ENCODE assay signal across 9 mouse cellular contexts in genomic region chr14:60739616-60740015, GRCm38 (mm10). TPM values are rescaled to one million over a fixed set of nuclear protein-coding genes. Genes with fewer than 3 reads are reported as not detected.
DNase-seq lines count a peak whose midpoint lies in the region; ATAC-seq and TF ChIP-seq lines count a peak whose summit lies in the region.
"Had no signal": no experiment of that assay in that cellular context is flagged by ENCODE, and none has a peak within 500 bp of the region (broad histone marks: within the 10 kb centered on the region; RNA-seq: fewer than 3 reads in every experiment).

No protein-coding gene starts in this region.

- WGBS in kidney, embryonic 14.5 days: 77% methylated on average over 12 of the region's 12 CpGs
- 40% methylated on average over 12 of the region's 12 CpGs for WGBS in bone marrow, adult 2 months
- 72% methylated on average over 12 of the region's 12 CpGs for WGBS in embryonic facial prominence, embryonic 13.5 days
- WGBS in limb, embryonic 13.5 days: 53% methylated on average over 12 of the region's 12 CpGs

- no peaks in the 10 kb centered on the region for H3K27me3 ChIP-seq in kidney, embryonic 14.5 days (ENCODE audit: control insufficient read depth, insufficient read depth, low read length)
- no peaks in the 10 kb centered on the region for H3K27me3 ChIP-seq in embryonic facial prominence, embryonic 13.5 days
- no peaks in the 10 kb centered on the region for H3K27me3 ChIP-seq in limb, embryonic 13.5 days

- H3K4me3 ChIP-seq in kidney, embryonic 14.5 days (ENCODE audit: low read length): no peak overlapping the region
- H3K4me3 ChIP-seq in bone marrow, adult 2 months (replicated peaks; ENCODE audit: control insufficient read depth, low read depth, low read length): no peak overlapping the region
- no peak overlapping the region for H3K4me3 ChIP-seq in embryonic facial prominence, embryonic 13.5 days
- H3K4me3 ChIP-seq in limb, embryonic 13.5 days: no peak overlapping the region
- H3K4me3 ChIP-seq: erythroblast, embryonic 14.5 days had no signal

- 0 out of 2 replicates have a peak overlapping the region, but pooled peaks have one; percentile 38 for H3K27ac ChIP-seq in kidney, embryonic 14.5 days (ENCODE audit: low read depth, low read length)
- peak overlapping the region; percentile 49 for H3K27ac ChIP-seq in bone marrow, adult 2 months (ENCODE audit: control insufficient read depth, insufficient read depth, low read depth, low read length, poor library complexity)
- peak overlapping the region; percentile 63; the same call in 1 of the 2 replicates for H3K27ac ChIP-seq in embryonic facial prominence, embryonic 13.5 days
- peak overlapping the region; percentile 70; the same call in 1 of the 2 replicates for H3K27ac ChIP-seq in limb, embryonic 13.5 days

- no peak for ATAC-seq in kidney, embryonic 14.5 days (ENCODE audit: low FRiP score, low TSS enrichment)
- no peak for ATAC-seq in embryonic facial prominence, embryonic 13.5 days (ENCODE audit: insufficient number of reproducible peaks, insufficient read depth, low FRiP score, low TSS enrichment, low read depth)
- no peak for ATAC-seq in limb, embryonic 13.5 days (ENCODE audit: low FRiP score, low read depth)

- H3K4me2 ChIP-seq in kidney, embryonic 14.5 days (replicated peaks; ENCODE audit: low read depth, low read length): no peak overlapping the region
- no peak overlapping the region for H3K4me2 ChIP-seq in embryonic facial prominence, embryonic 13.5 days
- no peak overlapping the region for H3K4me2 ChIP-seq in limb, embryonic 13.5 days (replicated peaks)

- peaks cover 36% of the 10 kb centered on the region for H3K4me1 ChIP-seq in kidney, embryonic 14.5 days (ENCODE audit: control insufficient read depth, insufficient read depth, low read length)
- peaks cover 22% of the 10 kb centered on the region for H3K4me1 ChIP-seq in bone marrow, adult 2 months (ENCODE audit: control insufficient read depth, insufficient read depth, low read length)
- H3K4me1 ChIP-seq in embryonic facial prominence, embryonic 13.5 days: peaks cover 70% of the 10 kb centered on the region
- peaks cover 68% of the 10 kb centered on the region for H3K4me1 ChIP-seq in limb, embryonic 13.5 days

- H3K36me3 ChIP-seq in kidney, embryonic 14.5 days (ENCODE audit: control insufficient read depth, insufficient read depth, low read length): 0 out of 2 replicates have a peak, but pooled peaks cover 2% of the 10 kb centered on the region
- H3K36me3 ChIP-seq in embryonic facial prominence, embryonic 13.5 days: no peaks in the 10 kb centered on the region
- H3K36me3 ChIP-seq in limb, embryonic 13.5 days: no peaks in the 10 kb centered on the region

- no peaks in the 10 kb centered on the region for H3K9me3 ChIP-seq in kidney, embryonic 14.5 days (ENCODE audit: control insufficient read depth, low read length)
- H3K9me3 ChIP-seq in embryonic facial prominence, embryonic 13.5 days: no peaks in the 10 kb centered on the region
- H3K9me3 ChIP-seq in limb, embryonic 13.5 days: no peaks in the 10 kb centered on the region

- TF ChIP-seq POLR2A in bone marrow, adult 2 months (IDR thresholded peaks at IDR 0.05; ENCODE audit: borderline replicate concordance, control insufficient read depth, low read depth, low read length): no peak

- DNase-seq in kidney, adult 9 months: no peak
- no peak for DNase-seq in right cerebral cortex, postnatal 14 days
- DNase-seq in urinary bladder, postnatal 4 days (ENCODE audit: low spot score in 2 of 2): no peak
- DNase-seq in layer of hippocampus, adult 11-12 months (ENCODE audit: low spot score): no peak

- no peak overlapping the region for H3K9ac ChIP-seq in kidney, embryonic 14.5 days (ENCODE audit: low read depth, low read length)
- H3K9ac ChIP-seq in embryonic facial prominence, embryonic 13.5 days: no peak overlapping the region
- H3K9ac ChIP-seq in limb, embryonic 13.5 days: no peak overlapping the region

- TF ChIP-seq CTCF in bone marrow, adult 2 months (IDR thresholded peaks at IDR 0.05; ENCODE audit: control insufficient read depth, insufficient read depth, low read length): no peak

RNA-seq across cellular contexts. Expression of gene C1qtnf9, which starts 28.3 kb away (rescaled TPM):
- polyA plus RNA-seq in kidney, embryonic 14.5 days (2014; fragmentation: Nextera tagmentation; extraction: Ambion mirVana): 0.46 TPM in 1 of 2 replicates, not detected in the other
- polyA plus RNA-seq in bone marrow, adult 2 months (2011; ENCODE audit: insufficient read depth, insufficient read length, low replicate concordance, missing spikeins): 0.68 TPM in 1 of 2 replicates, not detected in the other
- polyA plus RNA-seq in embryonic facial prominence, embryonic 13.5 days (2015; fragmentation: Nextera tagmentation; extraction: Ambion mirVana): 0.80 and 1.0 TPM in 2 replicates
- 1.5 and 1.6 TPM in 2 replicates for polyA plus RNA-seq in limb, embryonic 13.5 days (2015; fragmentation: Nextera tagmentation; extraction: Ambion mirVana)

RNA-seq across cellular contexts. Expression of gene Mipep, which starts 44.8 kb away (rescaled TPM):
- polyA plus RNA-seq in kidney, embryonic 14.5 days (2014; fragmentation: Nextera tagmentation; extraction: Ambion mirVana): 16.3 and 26.5 TPM in 2 replicates
- 3.1 and 3.4 TPM in 2 replicates for polyA plus RNA-seq in bone marrow, adult 2 months (2011; ENCODE audit: insufficient read depth, insufficient read length, low replicate concordance, missing spikeins)
- polyA plus RNA-seq in embryonic facial prominence, embryonic 13.5 days (2015; fragmentation: Nextera tagmentation; extraction: Ambion mirVana): 20.5 and 24.4 TPM in 2 replicates
- 18.4 and 19.0 TPM in 2 replicates for polyA plus RNA-seq in limb, embryonic 13.5 days (2015; fragmentation: Nextera tagmentation; extraction: Ambion mirVana)
